Mouse (Mus musculus) embryonic fibroblast, embryonic 13.5 days (primary cell): ENCODE results near the gene Cuedc2.

Source experiments
- CTCF ChIP-seq: IDR thresholded peaks from 2 replicates; pipeline ENCODE4 v1.5.1; 2011; ENCODE audit warnings: mild to moderate bottlenecking, control low read depth, low read length, moderate library complexity, borderline replicate concordance; ENCODE audit not compliant: insufficient read depth
- POLR2A ChIP-seq: IDR thresholded peaks from 2 replicates; pipeline ENCODE4 v1.6.1; 2011; ENCODE audit warnings: low read depth, mild to moderate bottlenecking, control low read depth, low read length, moderate library complexity

DNA sequence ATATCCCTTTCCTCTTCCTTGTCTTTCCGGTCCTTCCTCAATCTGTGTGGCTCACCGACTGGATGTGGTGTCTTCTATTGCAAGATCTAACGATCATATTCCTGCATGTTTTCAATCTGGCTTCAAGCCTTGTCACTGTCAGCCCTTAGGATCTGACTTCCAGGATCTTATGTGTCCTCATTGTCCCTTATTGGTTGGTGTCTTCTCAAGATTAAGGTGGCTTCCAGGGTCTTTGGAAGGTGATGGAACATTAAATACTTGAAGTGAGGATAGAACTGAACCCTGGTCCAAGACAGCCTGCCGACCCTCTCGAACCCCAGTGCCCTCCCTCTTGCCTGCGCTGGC lies 412 bp upstream of the Cuedc2 start:
- TF ChIP-seq CTCF (no peak), POLR2A (no peak; the same call in 1 of the 2 replicates)
